Mouse (Mus musculus) limb, embryonic 14.5 days (tissue): Measurements from ENCODE around the gene Grm5. TPM values are rescaled to one million over a fixed set of nuclear protein-coding genes. Genes with fewer than 3 reads are reported as not detected.
A peak's percentile ranks its signal among the peaks of the same experiment; 100 is the strongest.

Experiments used
- ATAC-seq: fragments of 200-750 bp; cut with Nextera tagmentation; 2 replicates; pipeline ENCODE4 v1.8.0; 2017; ENCODE audit warnings: low read depth, moderate number of reproducible peaks, moderate TSS enrichment; ENCODE audit not compliant: low FRiP score
- DNase-seq: peaks from one replicate; pipeline ENCODE4 v3.0.0-alpha.2; 2015; ENCODE audit warnings: low spot score
- H3K27ac ChIP-seq: fragments of 300-500 bp; sonication (generic); replicated peaks from 2 replicates; pipeline ENCODE4 v1.5.1; 2014; ENCODE audit warnings: low read depth, mild to moderate bottlenecking, low read length, moderate library complexity, mixed read lengths
- H3K27me3 ChIP-seq: fragments of 300-500 bp; sonication (generic); 2 replicates; pipeline ENCODE4 v1.6.1; 2014; ENCODE audit warnings: low read length, mixed read lengths; ENCODE audit not compliant: control insufficient read depth, insufficient read depth
- H3K36me3 ChIP-seq: fragments of 300-500 bp; sonication (generic); 2 replicates; pipeline ENCODE4 v1.6.1; 2014; ENCODE audit warnings: mild to moderate bottlenecking, low read length, moderate library complexity, mixed read lengths; ENCODE audit not compliant: control insufficient read depth, insufficient read depth
- H3K4me1 ChIP-seq: fragments of 300-500 bp; sonication (generic); 2 replicates; pipeline ENCODE4 v1.6.1; 2014; ENCODE audit warnings: antibody characterized with exemption, low read length, mixed read lengths; ENCODE audit not compliant: control insufficient read depth, insufficient read depth
- H3K4me2 ChIP-seq: fragments of 300-500 bp; sonication (generic); replicated peaks from 2 replicates; pipeline ENCODE4 v1.6.1; 2014; ENCODE audit warnings: low read depth, mild to moderate bottlenecking, low read length, moderate library complexity; ENCODE audit not compliant: severe bottlenecking
- H3K4me3 ChIP-seq: fragments of 300-500 bp; sonication (generic); replicated peaks from 2 replicates; pipeline ENCODE4 v1.5.1; 2014; ENCODE audit warnings: low read length
- H3K9ac ChIP-seq: fragments of 300-500 bp; sonication (generic); 2 replicates; pipeline ENCODE4 v1.6.1; 2014; ENCODE audit warnings: mild to moderate bottlenecking, low read depth, low read length, moderate library complexity; ENCODE audit not compliant: severe bottlenecking
- H3K9me3 ChIP-seq: fragments of 300-500 bp; sonication (generic); 2 replicates; pipeline ENCODE4 v1.6.1; 2016; ENCODE audit warnings: low read length; ENCODE audit not compliant: control insufficient read depth
- POLR2A ChIP-seq: fragments of 200-500 bp; IDR thresholded peaks from 2 replicates; pipeline ENCODE4 v1.8.0; 2012; ENCODE audit warnings: inconsistent platforms, mild to moderate bottlenecking, moderate library complexity, borderline replicate concordance; ENCODE audit not compliant: insufficient read depth, insufficient read length; ENCODE audit errors: extremely low read depth
- WGBS: fragments of 180-500 bp; shearing (Covaris S2); extraction: QIAGEN DNeasy Blood & Tissue Kit; methylation state at CpG from one replicate; pipeline ENCODE4 v1.1.7; 2014; 5-methylcytosine and 5-hydroxymethylcytosine counted together
- polyA plus RNA-seq, 2 experiments: library from polyadenylated mRNA; depleted of rRNA in 1 of 2; stranded (reverse) in 1 of 2; unstranded in 1 of 2; fragments of >200 nt; fragmentation: Nextera tagmentation in 1 of 2; extraction: Ambion mirVana in 1 of 2; gene quantifications; 2 replicates each; pipeline versions ENCODE4 v1.2.1 to v1.2.3; 2012 to 2014

Gene Grm5
- polyA plus RNA-seq, 2 experiments, result 0.01 TPM; not detected in 1

- TF ChIP-seq POLR2A, result no peak
- Histone ChIP-seq H3K9me3 (no peaks in the 10 kb centered on the region), H3K4me3 (no peak overlapping the region), H3K36me3 (no peaks in the 10 kb centered on the region), H3K4me1 (no peaks in the 10 kb centered on the region), H3K27me3 (no peaks in the 10 kb centered on the region), H3K4me2 (no peak overlapping the region), H3K9ac (no peak overlapping the region), H3K27ac (no peak overlapping the region)
- 3% methylated on average over 1 of the region's 1 CpGs for WGBS
- ATAC-seq (peak; percentile 50; the same call in 1 of the 2 replicates), DNase-seq (peak; percentile 77)
These were observed 513.7 kb downstream of the Grm5 start for GRCm38 (mm10) chr7:88097715-88098114.

- H3K9me3 ChIP-seq, result no peaks in the 10 kb centered on the region
- no peak overlapping the region for H3K9ac ChIP-seq
- H3K4me1 ChIP-seq, result no peaks in the 10 kb centered on the region
- no peak for DNase-seq
- ATAC-seq, result no peak
- no peak overlapping the region for H3K4me2 ChIP-seq
- H3K36me3 ChIP-seq, result no peaks in the 10 kb centered on the region
- no peaks in the 10 kb centered on the region for H3K27me3 ChIP-seq
- WGBS, result 77% methylated on average over 6 of the region's 6 CpGs
- H3K4me3 ChIP-seq, result no peak overlapping the region
- TF ChIP-seq POLR2A, result no peak
- H3K27ac ChIP-seq, result no peak overlapping the region
These were observed 532.9 kb downstream of the Grm5 start for GRCm38 (mm10) chr7:88116724-88117409.

- H3K27ac ChIP-seq, result no peak overlapping the region
- no peak overlapping the region for H3K9ac ChIP-seq
- no peak for DNase-seq
- no peaks in the 10 kb centered on the region for H3K9me3 ChIP-seq
- no peak overlapping the region for H3K4me3 ChIP-seq
- WGBS, result 80% methylated on average over 8 of the region's 8 CpGs
- TF ChIP-seq POLR2A, result no peak
- no peak for ATAC-seq
- H3K4me1 ChIP-seq, result no peaks in the 10 kb centered on the region
- H3K36me3 ChIP-seq, result no peaks in the 10 kb centered on the region
- peaks cover 17% of the 10 kb centered on the region for H3K27me3 ChIP-seq
- no peak overlapping the region for H3K4me2 ChIP-seq
These were observed 544.3 kb downstream of the Grm5 start for GRCm38 (mm10) chr7:88128080-88128848.

DNA sequence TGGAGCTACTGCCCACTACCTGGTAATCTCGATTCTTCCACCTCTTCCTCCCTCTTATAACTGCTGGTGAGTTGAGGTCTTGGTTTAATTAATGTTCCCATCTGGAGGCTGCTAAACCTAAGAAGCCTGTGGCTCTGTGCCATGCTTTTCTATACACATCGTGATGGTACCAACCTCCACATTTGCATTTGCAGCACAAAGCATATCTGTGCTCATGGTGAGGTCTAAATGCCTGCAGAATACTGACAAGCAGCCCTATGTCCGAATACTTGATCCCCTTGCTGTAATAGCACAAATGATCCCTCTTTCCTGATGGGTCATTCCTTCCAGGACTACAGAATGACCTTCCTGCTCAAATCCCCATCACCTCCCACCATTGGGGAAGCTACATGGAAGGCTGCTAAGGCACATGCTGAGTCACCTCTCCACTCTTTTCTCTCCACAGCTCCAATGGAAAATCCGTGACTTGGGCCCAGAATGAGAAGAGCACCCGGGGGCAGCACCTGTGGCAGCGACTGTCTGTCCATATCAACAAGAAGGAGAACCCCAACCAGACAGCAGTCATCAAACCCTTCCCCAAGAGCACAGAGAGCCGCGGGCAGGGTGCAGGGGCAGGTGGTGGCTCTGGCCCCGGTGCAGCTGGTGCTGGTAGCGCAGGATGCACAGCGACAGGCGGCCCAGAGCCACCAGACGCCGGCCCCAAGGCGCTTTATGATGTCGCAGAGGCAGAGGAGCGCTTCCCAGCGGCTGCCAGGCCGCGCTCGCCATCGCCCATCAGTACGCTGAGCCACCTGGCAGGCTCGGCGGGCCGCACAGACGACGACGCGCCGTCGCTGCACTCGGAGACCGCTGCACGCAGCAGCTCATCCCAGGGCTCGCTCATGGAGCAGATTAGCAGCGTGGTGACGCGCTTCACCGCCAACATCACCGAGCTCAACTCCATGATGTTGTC is 545.8 kb downstream of the Grm5 start:
- Histone ChIP-seq H3K9ac (peak overlapping the region; percentile 36), H3K4me3 (peak overlapping the region; percentile 38), H3K4me1 (no peaks in the 10 kb centered on the region), H3K4me2 (peak overlapping the region; percentile 70), H3K27me3 (peaks cover 17% of the 10 kb centered on the region), H3K27ac (no peak overlapping the region), H3K9me3 (no peaks in the 10 kb centered on the region), H3K36me3 (no peaks in the 10 kb centered on the region)
- no peak for TF ChIP-seq POLR2A
- WGBS, result 10% methylated on average over 31 of the region's 41 CpGs
- ATAC-seq (peak; percentile 26; the same call in 1 of the 2 replicates), DNase-seq (peak; percentile 3)

DNA sequence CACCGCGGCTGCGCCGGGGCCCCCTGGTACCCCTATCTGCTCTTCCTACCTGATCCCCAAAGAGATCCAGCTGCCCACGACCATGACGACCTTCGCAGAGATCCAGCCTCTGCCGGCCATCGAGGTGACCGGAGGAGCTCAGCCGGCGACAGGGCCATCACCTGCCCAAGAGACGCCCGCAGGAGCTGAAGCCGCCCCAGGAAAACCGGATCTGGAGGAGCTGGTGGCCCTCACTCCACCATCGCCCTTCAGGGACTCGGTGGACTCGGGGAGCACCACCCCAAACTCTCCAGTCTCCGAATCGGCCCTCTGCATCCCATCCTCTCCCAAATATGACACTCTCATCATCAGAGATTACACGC is 546.5 kb downstream of the Grm5 start:
- Histone ChIP-seq H3K9ac (peak overlapping the region; percentile 36; the same call in 1 of the 2 replicates), H3K36me3 (no peaks in the 10 kb centered on the region), H3K9me3 (no peaks in the 10 kb centered on the region), H3K4me2 (peak overlapping the region; percentile 70), H3K4me1 (no peaks in the 10 kb centered on the region), H3K4me3 (peak overlapping the region; percentile 38), H3K27ac (no peak overlapping the region), H3K27me3 (peaks cover 17% of the 10 kb centered on the region)
- DNase-seq (no peak), ATAC-seq (no peak)
- no peak for TF ChIP-seq POLR2A
- 30% methylated on average over 20 of the region's 22 CpGs for WGBS
